Mouse (Mus musculus): Measurements from ENCODE around the gene Gpr150.

The Gpr150 gene

GRCm38 (mm10) chr13:76014511-76014910, 42.3 kb downstream of the Gpr150 start:
- no peak for DNase-seq (ENCODE audit: low read depth, low spot score)

Measured in mesoderm, embryonic 11.5 days (tissue).